Mouse (Mus musculus) kidney, postnatal 14 days (tissue): ENCODE measurements around the gene Gm37240.
"Not testable (repeated sequence)": the region's sequence is repeated elsewhere in the genome, so short reads cannot be mapped to it uniquely, and the experiment has no call there.

Source experiments
- DNase-seq: peaks from one replicate; pipeline ENCODE4 v3.0.0; 2022; ENCODE audit warnings: mixed read lengths

The Gm37240 gene

DNA sequence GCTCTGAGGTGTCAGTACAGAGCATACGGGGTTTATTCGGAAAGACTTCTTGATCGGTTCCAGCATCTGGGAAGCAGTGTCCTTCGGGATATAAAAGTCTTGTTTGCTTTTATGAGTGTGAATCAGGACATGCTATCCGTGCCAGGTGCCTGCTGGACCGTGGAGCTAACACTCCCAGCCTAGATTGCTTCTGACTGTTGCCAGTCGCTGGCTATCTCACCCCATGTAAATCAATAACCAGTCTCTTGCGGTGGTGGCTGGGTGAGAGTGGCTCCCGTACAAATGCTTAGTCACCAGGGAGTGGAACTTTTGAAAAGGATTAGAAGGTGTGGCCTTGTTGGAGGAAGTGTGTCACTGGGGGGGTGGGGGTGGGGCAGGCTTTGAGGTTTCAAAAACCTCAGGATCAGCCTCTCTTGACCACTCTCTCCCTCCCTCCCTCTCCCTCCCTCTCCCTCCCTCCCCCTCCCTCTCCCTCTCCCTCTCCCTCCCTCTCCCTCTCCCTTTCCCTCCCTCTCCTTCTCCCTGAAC lies 1277.1 kb downstream of the Gm37240 start:
- DNase-seq, result peak; percentile 75

DNA sequence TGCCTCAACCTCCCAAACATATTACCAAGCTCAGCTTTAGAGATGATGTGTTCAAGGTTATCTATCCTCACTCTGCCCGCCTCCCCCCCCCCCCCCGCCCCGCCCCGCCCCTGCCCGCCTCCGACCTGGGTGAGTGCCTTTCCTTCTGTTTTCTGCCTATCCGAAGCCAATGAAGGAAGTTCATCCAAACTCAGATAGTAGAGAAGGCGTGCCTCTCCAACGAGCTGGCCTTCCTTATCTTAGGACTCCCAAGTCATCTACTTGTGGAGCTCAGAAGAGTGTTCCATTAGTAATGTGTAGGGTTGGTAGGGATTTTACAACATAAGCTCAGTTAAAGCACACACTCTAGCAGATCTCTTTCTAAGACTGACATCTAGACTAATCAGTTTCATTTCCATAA lies 1284.1 kb downstream of the Gm37240 start:
- no peak for DNase-seq

DNA sequence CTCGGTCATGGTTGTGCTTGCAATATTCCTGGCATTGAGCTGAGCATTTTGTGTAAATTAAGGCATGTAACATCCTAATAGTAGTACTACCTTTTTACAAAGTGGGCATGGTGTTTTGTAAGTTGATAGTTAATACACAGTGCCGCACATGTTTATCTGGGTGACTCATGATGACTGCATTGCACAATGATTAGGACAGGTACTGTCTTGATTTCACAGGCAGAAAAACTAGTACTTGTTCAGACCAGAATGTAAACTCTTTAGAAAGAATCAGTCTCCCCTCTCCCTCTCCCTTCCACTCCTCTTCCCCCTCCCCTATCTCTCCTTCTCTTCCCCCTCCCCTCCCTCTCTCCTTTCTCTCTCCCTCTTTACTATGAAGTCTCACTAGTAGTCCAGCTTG lies 1284.6 kb downstream of the Gm37240 start:
- DNase-seq, result no peak

DNA sequence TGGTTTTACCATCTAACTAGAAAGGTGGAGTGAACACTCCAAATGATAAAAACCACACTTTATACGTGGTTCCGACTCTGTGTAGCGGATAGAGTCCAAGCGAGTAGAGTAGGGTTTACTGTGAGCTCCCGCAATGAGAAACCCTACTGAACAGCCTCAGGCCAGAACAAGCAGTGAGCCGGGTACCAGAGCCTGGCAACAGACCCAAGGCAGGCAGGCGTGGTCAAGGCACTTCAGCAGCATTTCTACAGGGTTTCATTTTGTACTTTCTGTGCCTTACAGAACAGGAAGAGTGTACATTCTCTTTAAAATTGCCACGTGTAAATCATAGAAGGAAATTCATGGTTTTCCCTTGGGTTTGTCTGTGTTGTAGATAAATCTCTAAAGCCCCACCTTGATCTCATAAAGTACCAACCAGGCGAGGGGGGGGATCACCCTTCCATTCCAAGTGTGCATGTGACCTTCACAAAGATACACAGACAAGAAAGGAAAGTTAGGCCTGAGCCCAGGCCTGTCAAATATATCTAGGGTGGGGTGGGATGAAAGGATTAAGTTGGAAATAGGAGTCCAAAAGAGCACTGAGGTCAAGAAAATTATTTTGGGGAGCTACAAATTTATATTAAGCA lies 1285.3 kb downstream of the Gm37240 start:
- no peak for DNase-seq

DNA sequence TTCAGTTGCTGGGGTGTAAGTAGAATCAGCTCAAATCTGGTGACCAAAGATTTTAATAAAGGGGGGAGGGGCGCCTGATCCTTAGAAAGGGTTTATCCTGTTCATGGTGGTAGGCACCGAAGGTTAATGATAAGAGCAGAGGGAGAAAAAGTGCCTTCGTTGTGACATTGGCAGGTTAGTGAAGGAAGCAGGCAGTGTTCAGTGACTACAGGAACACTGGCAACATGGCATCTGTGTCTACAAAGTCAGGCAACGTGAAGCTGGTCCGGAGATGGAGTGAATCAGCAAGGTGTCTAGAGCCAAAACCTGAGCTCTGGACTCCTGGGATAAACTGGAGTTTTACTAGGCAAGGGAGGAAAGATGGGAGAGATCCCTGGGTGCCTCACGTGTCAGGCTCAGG lies 1288.6 kb downstream of the Gm37240 start:
- DNase-seq, result no peak

DNA sequence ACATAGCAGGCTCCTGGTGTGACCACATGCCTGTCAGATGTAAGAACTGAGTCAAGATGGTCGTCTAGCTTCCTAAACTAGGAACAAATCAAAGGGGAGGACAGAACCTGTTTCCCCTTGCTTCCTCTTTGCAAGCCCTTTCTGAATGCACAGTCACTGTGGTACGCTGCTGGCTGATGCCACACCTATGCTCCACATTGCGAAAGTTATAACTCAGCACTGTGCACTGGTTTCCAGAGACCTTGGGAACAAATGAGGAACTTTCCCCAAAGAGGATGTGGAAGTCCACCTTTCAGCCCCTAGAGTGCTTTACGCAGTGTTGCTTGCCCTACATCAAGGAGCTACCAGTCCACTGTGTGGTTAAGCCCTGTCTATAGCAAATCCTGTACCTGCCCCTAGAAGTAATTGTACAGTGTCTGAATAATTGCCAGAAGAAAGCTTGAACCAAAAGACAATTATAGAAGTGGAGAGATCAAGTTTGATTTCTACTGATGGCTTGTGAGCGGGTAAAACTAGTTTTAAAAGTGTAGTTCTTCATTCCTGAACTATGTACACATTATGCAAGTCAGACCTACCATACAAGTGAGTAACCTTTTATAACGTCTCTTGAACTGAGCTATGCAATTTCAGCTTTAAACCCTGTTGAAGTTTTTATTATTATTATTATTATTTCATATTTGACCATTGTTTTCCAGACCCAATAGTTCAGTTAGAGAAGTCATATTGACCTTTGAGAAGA lies 1289.2 kb downstream of the Gm37240 start:
- no peak for DNase-seq

DNA sequence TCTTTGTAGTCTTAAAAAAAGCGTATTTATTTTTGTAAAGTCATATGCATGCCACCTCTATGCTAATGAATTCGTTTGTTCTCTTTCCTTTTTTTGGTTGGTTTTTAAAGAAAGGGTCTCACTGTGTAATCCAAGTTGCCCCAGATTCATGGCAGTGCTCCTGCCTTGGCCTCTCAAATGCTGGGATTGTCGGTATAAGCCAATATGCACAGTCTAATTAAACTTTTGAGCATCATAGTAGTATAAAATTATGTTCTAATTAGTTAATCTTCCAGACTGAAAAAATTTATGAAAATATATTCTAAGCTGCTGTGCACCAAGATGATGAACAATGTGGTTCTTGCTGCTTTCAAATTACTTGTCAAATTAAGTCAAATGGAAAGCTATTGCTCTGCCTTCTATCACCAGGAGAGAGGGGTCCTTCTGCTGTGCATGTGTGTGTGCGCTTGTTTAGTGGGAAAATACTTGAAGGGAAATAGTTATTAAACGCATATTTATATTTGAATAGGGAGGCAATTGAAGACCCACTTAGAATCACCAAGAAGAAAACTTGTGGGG lies 1291.6 kb downstream of the Gm37240 start:
- no peak for DNase-seq

DNA sequence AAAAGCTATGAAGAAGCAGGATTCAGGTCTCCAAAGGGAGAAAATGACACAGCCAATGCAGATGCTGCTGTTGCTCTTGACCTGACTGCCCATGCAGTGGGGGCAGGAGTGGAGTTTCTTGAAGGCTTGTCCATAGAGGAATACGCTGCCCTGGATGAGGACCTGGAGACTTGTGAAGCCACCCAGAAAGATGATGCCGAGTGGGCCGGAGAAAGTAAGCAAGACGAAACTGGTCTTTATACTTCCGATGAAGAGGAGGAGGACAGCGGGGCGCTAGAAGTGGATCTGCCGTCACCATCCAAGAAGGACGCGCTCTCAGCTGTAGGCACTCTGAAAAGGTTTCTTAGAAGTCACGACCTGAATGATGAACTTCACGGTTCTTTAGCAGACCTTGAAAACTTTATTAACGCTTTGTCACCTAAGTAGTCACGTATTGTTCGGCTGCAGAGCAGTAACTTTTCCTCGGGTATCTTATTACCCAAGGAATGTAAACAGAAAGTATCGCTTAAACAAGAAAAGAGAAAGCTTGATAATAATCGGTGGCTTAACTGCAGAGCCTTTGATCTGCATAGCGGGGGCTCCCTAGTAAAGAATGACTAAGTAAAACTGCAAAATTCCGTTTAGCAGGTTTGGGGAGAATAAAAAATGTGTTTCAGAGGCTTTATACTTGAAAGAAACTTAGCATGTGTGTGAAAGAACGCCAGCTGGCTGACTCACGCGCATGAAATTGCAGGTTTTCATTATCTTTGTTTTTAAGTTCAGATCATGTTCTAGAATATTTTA lies 1292.2 kb downstream of the Gm37240 start:
- no peak for DNase-seq

DNA sequence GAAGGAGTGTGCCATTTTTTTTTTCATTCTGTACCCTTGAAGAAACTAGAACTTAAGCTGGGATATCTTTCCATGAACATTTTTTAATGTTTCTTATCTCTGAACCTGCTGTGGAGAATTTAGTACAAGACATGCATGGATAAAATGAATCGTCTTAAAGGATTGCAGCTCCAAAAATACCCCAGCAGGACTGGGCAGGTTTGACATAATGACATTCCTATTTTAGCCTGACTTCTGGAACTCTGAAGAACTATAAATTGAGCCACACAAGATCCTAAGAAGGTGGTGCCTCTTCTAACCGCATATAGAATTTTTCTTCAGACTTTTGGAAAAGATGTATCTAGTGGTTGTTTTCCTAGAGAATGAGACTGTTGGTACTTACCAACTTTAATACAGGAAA lies 1294.0 kb downstream of the Gm37240 start, which contains the start of gene Tigd4:
Tigd4 (plus strand) TSS at position 301 of the 400 bp plus-strand sequence.
- no peak for DNase-seq

DNA sequence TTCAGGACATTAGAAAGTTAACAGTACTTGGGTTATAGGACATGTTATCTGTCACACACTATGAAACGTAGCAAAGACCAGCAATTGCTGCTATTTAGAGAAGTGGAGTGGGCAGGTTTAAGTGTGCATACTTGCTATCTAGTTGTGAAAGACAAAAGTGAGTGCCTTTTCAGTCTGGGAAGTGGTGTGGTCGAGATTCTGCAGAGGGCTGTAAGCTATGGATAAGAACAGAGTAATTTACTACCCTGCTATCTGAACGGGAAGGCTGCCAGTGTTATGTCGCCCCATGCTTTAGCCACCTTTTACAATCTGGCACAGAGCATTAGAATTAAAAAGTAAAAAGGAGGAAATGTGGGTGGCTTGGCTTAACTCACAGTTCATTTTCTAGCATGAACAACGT lies 1300.6 kb downstream of the Gm37240 start:
- DNase-seq, result no peak

DNA sequence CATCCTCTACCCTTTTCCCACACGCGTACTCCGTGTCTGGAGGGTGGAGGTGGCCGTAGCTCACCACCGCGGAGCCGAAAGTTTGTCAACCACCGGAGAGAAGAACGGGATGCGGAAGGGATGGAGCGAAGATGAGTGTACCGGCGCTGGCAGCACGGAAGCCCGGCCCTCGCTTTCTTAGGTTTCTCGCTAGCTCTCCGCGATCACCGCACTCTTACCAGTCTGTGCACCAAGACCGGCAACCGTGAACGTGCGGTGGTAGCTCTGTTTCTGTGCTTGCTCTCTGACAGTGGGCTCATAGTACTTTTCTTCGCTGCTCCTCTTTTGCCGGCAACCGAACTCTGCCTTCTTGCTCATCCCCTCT lies 1304.4 kb downstream of the Gm37240 start:
- no peak for DNase-seq

DNA sequence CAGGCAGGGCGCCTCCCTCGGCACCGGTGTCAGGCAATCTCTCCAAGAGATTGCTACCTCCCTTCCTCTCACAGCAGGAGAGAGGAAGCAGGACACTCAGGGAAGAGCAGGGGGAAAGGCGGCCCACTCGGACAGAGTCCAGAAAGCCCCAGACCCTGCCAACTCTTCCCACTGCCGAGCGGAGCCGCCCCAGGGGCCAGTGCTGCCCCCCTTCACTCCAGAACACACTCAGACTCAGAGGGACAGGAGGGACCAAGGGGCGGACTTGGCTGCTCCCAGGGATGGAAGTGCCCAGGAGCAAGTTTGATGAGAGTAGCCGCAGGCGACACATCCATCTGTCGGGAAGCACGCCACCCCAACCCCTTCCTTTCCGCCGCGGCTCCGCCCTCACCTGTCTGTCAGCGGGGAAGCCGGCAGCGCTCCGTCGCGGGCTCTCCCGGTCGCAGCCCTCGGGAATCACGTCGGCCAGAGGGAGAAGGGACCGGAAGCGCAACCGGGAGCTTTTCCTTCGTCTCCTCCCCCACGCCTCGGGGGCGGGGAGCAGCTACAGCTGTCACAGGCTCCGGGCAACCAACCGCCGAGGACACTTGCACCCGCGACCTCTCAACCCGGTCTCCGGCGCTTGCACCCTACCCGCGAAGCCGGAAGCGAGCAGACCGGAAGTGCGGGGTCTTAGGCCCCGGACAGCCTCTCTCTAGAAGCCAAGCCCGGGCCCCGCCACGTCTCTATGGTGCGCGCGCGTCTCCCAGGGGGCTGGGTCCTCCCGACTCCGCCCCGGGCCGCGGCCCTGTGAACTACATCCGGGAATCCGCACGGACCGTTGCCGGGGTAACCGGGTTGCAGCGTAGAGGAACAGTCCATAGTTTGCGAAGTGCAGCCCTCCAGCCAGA lies 1305.0 kb downstream of the Gm37240 start, which contains the start of gene Arfip1:
Arfip1 (minus strand) TSS at position 603 of the 890 bp plus-strand sequence.
- peak; percentile 98 for DNase-seq

DNA sequence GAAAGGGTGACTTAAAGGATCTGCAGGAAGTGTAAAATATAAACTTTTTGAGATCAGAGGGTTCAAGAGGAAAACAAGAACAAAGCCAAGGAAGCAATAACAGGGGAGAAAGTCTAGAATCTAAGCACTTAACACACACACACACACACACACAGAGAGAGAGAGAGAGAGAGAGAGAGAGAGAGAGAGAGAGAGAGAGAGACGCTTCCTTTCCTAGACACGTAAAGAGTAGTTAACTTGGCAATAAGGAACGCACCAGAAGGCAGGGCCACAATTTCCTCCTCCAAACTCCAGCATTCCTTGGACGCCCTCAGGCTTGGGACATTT lies 1305.7 kb downstream of the Gm37240 start:
- DNase-seq, result no peak

DNA sequence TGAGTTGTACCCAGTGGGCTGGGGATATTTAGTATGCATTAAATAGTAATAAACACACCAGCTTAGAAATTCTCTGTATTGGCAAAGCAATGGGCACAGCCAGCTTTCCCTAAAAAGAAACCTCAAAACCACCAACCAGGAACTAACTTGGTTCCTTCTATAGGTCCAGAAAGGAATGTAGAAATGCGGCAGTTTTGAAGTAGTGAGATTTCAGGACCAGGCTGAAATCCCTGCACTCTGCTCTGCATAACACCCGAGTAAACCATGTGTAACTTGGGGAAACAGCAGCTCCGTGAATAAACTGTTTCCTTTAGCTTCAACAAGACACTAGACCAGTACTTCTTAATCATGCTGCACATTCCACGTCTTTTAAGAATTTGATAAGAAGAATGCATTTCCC lies 1306.6 kb downstream of the Gm37240 start:
- DNase-seq, result no peak

DNA sequence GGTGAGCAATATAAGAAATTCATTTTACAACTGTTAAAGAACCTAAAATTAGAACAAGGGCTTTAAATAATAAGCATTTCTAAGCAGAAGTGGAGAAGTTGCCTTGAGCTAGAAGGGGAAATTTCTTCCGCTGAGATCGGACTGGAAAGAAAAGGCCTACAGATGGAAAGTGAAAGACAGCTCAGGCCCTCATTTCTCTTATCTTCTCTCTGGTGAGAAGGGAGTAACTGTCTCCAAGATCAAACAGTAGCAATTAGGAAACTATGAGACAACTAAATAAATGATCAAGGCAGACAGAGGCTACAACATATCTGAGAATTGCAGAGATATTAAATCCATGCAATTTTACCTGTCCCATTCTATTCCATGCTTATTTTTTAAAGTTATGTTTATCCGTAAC lies 1316.8 kb downstream of the Gm37240 start:
- DNase-seq, result no peak

DNA sequence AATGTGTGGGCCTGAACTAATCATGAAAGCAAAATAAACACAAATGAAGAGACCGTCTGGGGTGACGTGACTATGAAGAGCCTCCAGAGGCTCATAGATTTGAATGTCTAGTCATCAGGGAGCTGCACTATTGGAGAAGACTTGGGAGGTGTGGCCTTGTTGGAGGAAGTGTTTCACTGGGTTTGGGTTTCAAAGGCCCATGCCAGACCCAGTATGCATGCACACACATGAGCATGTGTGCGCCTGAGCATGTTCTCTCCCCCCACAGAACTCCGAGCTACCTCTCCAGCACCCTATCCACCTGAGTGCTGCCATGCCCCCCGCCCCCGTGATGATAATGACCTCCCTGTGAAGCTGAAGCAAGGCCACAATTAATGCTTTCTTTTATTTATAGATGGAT lies 1317.7 kb downstream of the Gm37240 start:
- no peak for DNase-seq

DNA sequence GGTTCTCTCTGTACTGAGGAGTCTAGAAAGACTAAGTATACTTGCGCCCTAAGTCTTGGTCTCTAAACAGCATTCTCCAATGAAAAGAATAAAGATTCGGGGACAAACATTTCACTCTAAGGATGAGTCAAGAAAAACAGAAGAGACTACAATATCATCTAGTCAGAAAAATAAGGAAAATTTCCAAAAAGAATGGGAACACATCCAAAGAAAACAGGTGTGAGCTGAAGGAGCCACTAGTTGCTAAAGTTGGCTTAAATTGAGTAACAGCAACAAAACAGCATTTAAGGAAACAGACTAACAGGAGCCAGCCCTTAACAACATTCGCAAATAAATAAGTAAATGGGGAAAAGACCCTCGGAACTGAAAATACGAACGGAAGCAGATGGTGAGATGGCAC lies 1318.8 kb downstream of the Gm37240 start:
- no peak for DNase-seq

DNA sequence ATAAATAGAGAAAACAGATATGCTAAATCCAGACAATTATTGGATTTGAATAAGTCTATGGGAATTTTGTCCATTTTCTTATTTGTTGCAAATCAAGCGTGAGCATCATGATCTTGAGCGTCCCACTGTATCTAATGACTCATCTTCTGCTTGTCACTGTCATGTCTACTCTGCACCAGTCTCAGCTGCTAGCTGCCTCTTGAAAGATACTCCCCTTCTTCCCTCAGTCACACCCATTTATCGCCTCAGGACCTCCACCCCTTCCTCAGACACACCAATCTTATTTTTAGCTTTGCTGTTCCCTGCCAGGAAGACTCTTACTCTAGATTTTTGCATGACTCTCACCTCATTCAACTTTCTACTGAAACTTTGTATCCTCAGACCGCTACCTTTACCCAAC lies 1323.9 kb downstream of the Gm37240 start:
- DNase-seq, result no peak

DNA sequence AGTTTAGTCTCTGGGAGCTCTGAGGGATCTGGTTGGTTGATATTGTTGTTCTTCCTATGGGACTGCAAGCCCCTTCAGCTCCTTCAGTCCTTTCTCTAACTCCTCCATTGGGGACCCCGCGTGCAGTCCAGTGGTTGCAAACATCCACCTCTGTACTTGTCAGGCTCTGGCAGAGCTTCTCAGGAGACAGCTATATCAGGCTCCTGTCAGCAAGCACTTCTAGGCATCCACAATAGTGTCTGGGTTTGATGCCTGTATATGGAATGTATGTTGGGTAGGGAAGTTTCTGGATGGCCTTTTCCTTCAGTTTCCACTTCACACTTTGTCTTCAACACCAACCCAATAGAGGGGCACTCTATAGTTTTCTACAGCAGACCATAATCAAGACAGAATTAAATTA lies 1324.4 kb downstream of the Gm37240 start:
- DNase-seq, result not testable (repeated sequence)

DNA sequence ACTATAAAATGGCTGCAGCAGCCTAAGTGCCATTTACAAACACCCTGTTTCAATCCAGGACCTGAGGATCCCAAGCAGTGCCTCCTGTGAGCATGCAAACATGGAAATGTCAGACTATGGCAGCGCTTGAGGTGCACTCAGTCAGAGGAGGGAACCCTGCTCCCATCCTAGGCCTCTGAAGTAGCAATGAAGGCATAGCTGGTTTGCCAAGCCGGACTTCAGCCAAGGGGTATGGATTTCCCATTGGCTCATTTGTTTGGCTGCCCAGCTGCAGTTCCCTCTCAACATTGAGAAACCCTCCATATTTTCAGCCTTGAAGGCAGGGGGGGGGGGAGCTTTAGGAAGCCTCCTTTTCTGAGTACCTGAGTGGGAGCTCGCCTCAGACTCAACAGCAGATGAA lies 1329.0 kb downstream of the Gm37240 start:
- DNase-seq, result no peak

DNA sequence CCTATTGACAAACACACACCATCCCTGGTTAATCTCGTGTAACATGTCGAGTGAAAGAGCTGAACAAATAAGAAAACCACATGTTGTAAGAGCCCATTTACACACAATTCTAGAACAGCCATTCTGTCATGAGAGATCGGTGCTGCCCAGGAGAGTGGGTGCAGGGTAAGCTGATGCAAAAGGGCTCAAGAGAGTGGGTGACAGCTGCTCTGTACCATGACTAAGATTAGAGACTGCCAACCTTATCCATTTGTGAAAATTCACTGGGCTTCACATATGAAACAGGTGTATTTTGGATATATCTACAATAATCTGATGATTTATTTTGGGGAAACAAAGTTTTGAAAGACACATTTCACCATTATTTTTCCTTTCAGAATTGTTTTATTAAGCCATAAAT lies 1331.5 kb downstream of the Gm37240 start:
- DNase-seq, result no peak

DNA sequence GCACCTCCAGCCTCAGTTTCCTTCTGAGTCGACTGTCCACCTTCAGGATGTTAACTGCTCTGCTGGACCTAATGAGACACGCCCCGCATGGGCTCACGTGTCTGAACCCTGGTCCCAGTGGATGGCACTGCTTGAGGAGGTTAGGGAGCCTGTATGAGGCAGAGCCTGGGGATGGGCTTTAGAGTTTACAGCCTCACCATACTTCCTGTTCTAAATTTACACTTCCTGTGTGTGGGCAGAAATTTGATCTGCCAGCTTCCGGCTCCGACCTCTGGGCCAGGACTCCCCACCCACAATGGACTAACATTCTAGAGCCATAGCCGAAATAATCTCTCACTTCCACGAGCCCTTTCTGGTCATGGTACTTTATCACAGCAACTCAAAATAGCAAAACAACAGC lies 1340.1 kb downstream of the Gm37240 start:
- no peak for DNase-seq
